Mouse (Mus musculus) embryonic fibroblast, embryonic 13.5 days (primary cell): ENCODE results near the gene Mme. TPM values are rescaled to one million over a fixed set of nuclear protein-coding genes. Genes with fewer than 3 reads are reported as not detected.
A peak's percentile ranks its signal among the peaks of the same experiment; 100 is the strongest.

Experiments
- H3K27ac ChIP-seq: 2 replicates; pipeline ENCODE4 v1.5.1; 2012; ENCODE audit warnings: low read length, control low read depth, inconsistent platforms; ENCODE audit not compliant: insufficient read depth
- H3K4me1 ChIP-seq: 2 replicates; pipeline ENCODE4 v1.6.1; 2011; ENCODE audit warnings: low read length; ENCODE audit not compliant: control insufficient read depth, insufficient read depth
- H3K4me3 ChIP-seq: 2 replicates; pipeline ENCODE4 v1.5.1; 2011; ENCODE audit warnings: mild to moderate bottlenecking, control low read depth, low read length; ENCODE audit not compliant: insufficient read depth
- CTCF ChIP-seq: IDR thresholded peaks from 2 replicates; pipeline ENCODE4 v1.5.1; 2011; ENCODE audit warnings: mild to moderate bottlenecking, control low read depth, low read length, moderate library complexity, borderline replicate concordance; ENCODE audit not compliant: insufficient read depth
- POLR2A ChIP-seq: IDR thresholded peaks from 2 replicates; pipeline ENCODE4 v1.6.1; 2011; ENCODE audit warnings: low read depth, mild to moderate bottlenecking, control low read depth, low read length, moderate library complexity
- polyA plus RNA-seq: library from polyadenylated mRNA; stranded (reverse); fragments of >200 nt; gene quantifications from 2 replicates; pipeline ENCODE4 v1.2.4, GENCODE M21; 2011; ENCODE audit warnings: low read depth; ENCODE audit not compliant: missing spikeins, insufficient read length

Mme gene
- polyA plus RNA-seq, 1 experiment, result 41.4 TPM

- H3K4me1 ChIP-seq, result no peaks in the 10 kb centered on the region
- no peak for TF ChIP-seq CTCF
- TF ChIP-seq POLR2A, result no peak
- H3K27ac ChIP-seq, result peak overlapping the region; percentile 28; the same call in 1 of the 2 replicates
- H3K4me3 ChIP-seq, result peak overlapping the region; percentile 48
Observed at GRCm38 (mm10) chr3:63295657-63296231, 54.4 kb downstream of the Mme start.

GRCm38 (mm10) chr3:63296411-63296810, 55.1 kb downstream of the Mme start:
- H3K4me3 ChIP-seq, result peak overlapping the region; percentile 22
- 0 out of 2 replicates have a peak overlapping the region, but pooled peaks have one; percentile 49 for H3K27ac ChIP-seq
- TF ChIP-seq POLR2A, result no peak
- no peak for TF ChIP-seq CTCF
- H3K4me1 ChIP-seq, result no peaks in the 10 kb centered on the region

- Histone ChIP-seq H3K27ac (no peak overlapping the region), H3K4me1 (no peaks in the 10 kb centered on the region), H3K4me3 (no peak overlapping the region)
- TF ChIP-seq POLR2A (no peak), CTCF (peak; percentile 34; the same call in 1 of the 2 replicates)
Observed at GRCm38 (mm10) chr3:63297787-63298186, 56.5 kb downstream of the Mme start.

- TF ChIP-seq POLR2A, result no peak
- TF ChIP-seq CTCF, result no peak
- Histone ChIP-seq H3K27ac (no peak overlapping the region), H3K4me1 (no peaks in the 10 kb centered on the region), H3K4me3 (no peak overlapping the region)
Observed at GRCm38 (mm10) chr3:63315211-63315760, 73.9 kb downstream of the Mme start.

- no peak overlapping the region for H3K4me3 ChIP-seq
- no peak for TF ChIP-seq POLR2A
- no peak for TF ChIP-seq CTCF
- H3K4me1 ChIP-seq, result no peaks in the 10 kb centered on the region
- no peak overlapping the region for H3K27ac ChIP-seq
Observed at GRCm38 (mm10) chr3:63317496-63317895, 76.2 kb downstream of the Mme start.

GRCm38 (mm10) chr3:63325615-63326014, 84.3 kb downstream of the Mme start:
- peaks cover 9% of the 10 kb centered on the region for H3K4me1 ChIP-seq
- H3K4me3 ChIP-seq, result no peak overlapping the region
- TF ChIP-seq CTCF (no peak), POLR2A (no peak)
- peak overlapping the region; percentile 90 for H3K27ac ChIP-seq

- no peak overlapping the region for H3K27ac ChIP-seq
- no peaks in the 10 kb centered on the region for H3K4me1 ChIP-seq
- H3K4me3 ChIP-seq, result no peak overlapping the region
- no peak for TF ChIP-seq POLR2A
Observed at GRCm38 (mm10) chr3:63340110-63340509, 98.8 kb downstream of the Mme start.

- Histone ChIP-seq H3K4me3 (no peak overlapping the region), H3K4me1 (no peaks in the 10 kb centered on the region), H3K27ac (no peak overlapping the region)
- TF ChIP-seq POLR2A (no peak), CTCF (no peak)
Observed at GRCm38 (mm10) chr3:63340546-63340945, 99.2 kb downstream of the Mme start.

- no peak overlapping the region for H3K27ac ChIP-seq
- TF ChIP-seq CTCF (no peak), POLR2A (no peak)
Observed at GRCm38 (mm10) chr3:63341481-63341880, 100.1 kb downstream of the Mme start.

GRCm38 (mm10) chr3:63344998-63345397, 103.7 kb downstream of the Mme start:
- no peak for TF ChIP-seq CTCF
- no peak for TF ChIP-seq POLR2A
- Histone ChIP-seq H3K27ac (no peak overlapping the region), H3K4me1 (peaks cover 6% of the 10 kb centered on the region), H3K4me3 (no peak overlapping the region)

More at GRCm38 (mm10) chr3:63341481-63341880, 100.1 kb downstream of the Mme start:
- Histone ChIP-seq H3K4me3 (no peak overlapping the region), H3K4me1 (no peaks in the 10 kb centered on the region)
